Mouse (Mus musculus) MEL (cell line): ENCODE data around the gene Cxcl2. TPM values are rescaled to one million over a fixed set of nuclear protein-coding genes. Genes with fewer than 3 reads are reported as not detected.

ENCODE experiments used
- DNase-seq: peaks from one replicate; pipeline ENCODE4 v3.0.0; 2011; ENCODE audit warnings: low read depth, low spot score
- H3K27ac ChIP-seq: 2 replicates; pipeline ENCODE4 v1.5.1; 2012; ENCODE audit warnings: low read depth, mild to moderate bottlenecking, control low read depth, low read length, moderate library complexity; ENCODE audit not compliant: control insufficient read depth
- H3K27me3 ChIP-seq, 2 experiments: fragments of 150-350 bp in 1 of 2; sonication (generic) in 1 of 2; 2 replicates each; pipeline ENCODE4 v1.6.1; 2012; ENCODE audit warnings: low read length in 2 of 2, mild to moderate bottlenecking in 2 of 2, improper control_type of control experiment in 1 of 2, moderate library complexity in 1 of 2; ENCODE audit not compliant: insufficient read depth in 2 of 2, control insufficient read depth in 1 of 2
- H3K36me3 ChIP-seq, 2 experiments: 2 replicates each; pipeline ENCODE4 v1.6.1; 2012 to 2014; ENCODE audit warnings: low read length in 2 of 2, improper control_type of control experiment in 1 of 2, inconsistent platforms in 1 of 2, mild to moderate bottlenecking in 1 of 2; ENCODE audit not compliant: insufficient read depth in 2 of 2, control insufficient read depth in 1 of 2
- H3K4me1 ChIP-seq, 2 experiments: fragments of 150-350 bp in 1 of 2; sonication (generic) in 1 of 2; 2 replicates each; pipeline ENCODE4 v1.6.1; 2012; ENCODE audit warnings: low read length in 2 of 2, improper control_type of control experiment in 1 of 2, mild to moderate bottlenecking in 1 of 2; ENCODE audit not compliant: insufficient read depth in 2 of 2, control insufficient read depth in 1 of 2
- H3K4me3 ChIP-seq, 2 experiments: fragments of 150-350 bp in 1 of 2; sonication (generic) in 1 of 2; 2 replicates each; pipeline ENCODE4 v1.5.1; 2012; ENCODE audit warnings: low read depth in 2 of 2, low read length in 2 of 2, mild to moderate bottlenecking in 2 of 2, moderate library complexity in 2 of 2, control low read depth in 1 of 2, improper control_type of control experiment in 1 of 2; ENCODE audit not compliant: control insufficient read depth in 1 of 2, insufficient read depth in 1 of 2
- H3K79me2 ChIP-seq: 2 replicates; pipeline ENCODE4 v1.6.1; 2012; ENCODE audit warnings: mild to moderate bottlenecking, low read length, moderate library complexity; ENCODE audit not compliant: control insufficient read depth, poor library complexity, insufficient read depth
- H3K9ac ChIP-seq: 2 replicates; pipeline ENCODE4 v1.6.1; 2012; ENCODE audit warnings: low read depth, mild to moderate bottlenecking, control low read depth, low read length, moderate library complexity; ENCODE audit not compliant: control insufficient read depth, poor library complexity, severe bottlenecking
- H3K9me3 ChIP-seq: fragments of 150-350 bp; sonication (generic); replicated peaks from 2 replicates; pipeline ENCODE4 v1.6.1; 2012; ENCODE audit warnings: mild to moderate bottlenecking, low read length, improper control_type of control experiment, moderate library complexity; ENCODE audit not compliant: insufficient read depth
- BHLHE40 ChIP-seq: IDR thresholded peaks from 2 replicates; pipeline ENCODE4 v1.6.1; 2012; ENCODE audit warnings: low read depth, mild to moderate bottlenecking, inconsistent platforms, low read length, improper control_type of control experiment, borderline replicate concordance
- EP300 ChIP-seq, 2 experiments: IDR thresholded peaks; 2 replicates each; pipeline ENCODE4 v1.6.1; 2011; ENCODE audit warnings: improper control_type of control experiment in 2 of 2, low read length in 2 of 2, low read depth in 1 of 2, mild to moderate bottlenecking in 1 of 2
- ETS1 ChIP-seq: IDR thresholded peaks from 2 replicates; pipeline ENCODE4 v1.6.1; 2012; ENCODE audit warnings: low read depth, mild to moderate bottlenecking, inconsistent platforms, low read length, improper control_type of control experiment, moderate library complexity
- GATA1 ChIP-seq: IDR thresholded peaks from 2 replicates; pipeline ENCODE4 v1.6.1; 2011; ENCODE audit warnings: low read depth, low read length, improper control_type of control experiment
- HCFC1 ChIP-seq: IDR thresholded peaks from 2 replicates; pipeline ENCODE4 v1.6.1; 2012; ENCODE audit warnings: low read depth, mild to moderate bottlenecking, inconsistent platforms, low read length, improper control_type of control experiment, moderate library complexity
- JUND ChIP-seq: IDR thresholded peaks from 2 replicates; pipeline ENCODE4 v1.6.1; 2011; ENCODE audit warnings: low read depth, mild to moderate bottlenecking, improper control_type of control experiment, low read length
- KAT2A ChIP-seq: conservative IDR thresholded peaks from 2 replicates; pipeline ENCODE4 v1.6.1; 2012; ENCODE audit warnings: low read depth, low read length, improper control_type of control experiment, inconsistent platforms
- MAFK ChIP-seq: IDR thresholded peaks from 2 replicates; pipeline ENCODE4 v1.6.1; 2011; ENCODE audit warnings: low read depth, mild to moderate bottlenecking, low read length, improper control_type of control experiment, borderline replicate concordance
- MAX ChIP-seq: IDR thresholded peaks from 2 replicates; pipeline ENCODE4 v1.6.1; 2011; ENCODE audit warnings: low read length, improper control_type of control experiment
- MAZ ChIP-seq: IDR thresholded peaks from 2 replicates; pipeline ENCODE4 v1.6.1; 2012; ENCODE audit warnings: low read depth, mild to moderate bottlenecking, inconsistent platforms, low read length, improper control_type of control experiment
- MXI1 ChIP-seq: IDR thresholded peaks from 2 replicates; pipeline ENCODE4 v1.6.1; 2011; ENCODE audit warnings: mild to moderate bottlenecking, low read depth, low read length, improper control_type of control experiment
- MYB ChIP-seq: IDR thresholded peaks from 2 replicates; pipeline ENCODE4 v1.6.1; 2011; ENCODE audit warnings: mild to moderate bottlenecking, low read depth, low read length, improper control_type of control experiment
- NELFE ChIP-seq: IDR thresholded peaks from 2 replicates; pipeline ENCODE4 v1.6.1; 2011; ENCODE audit warnings: low read depth, low read length, improper control_type of control experiment
- POLR2AphosphoS2 ChIP-seq: IDR thresholded peaks from 2 replicates; pipeline ENCODE4 v1.6.1; 2011; ENCODE audit warnings: low read length, improper control_type of control experiment
- POLR2AphosphoS5 ChIP-seq: IDR thresholded peaks from 2 replicates; pipeline ENCODE4 v1.6.1; 2012; ENCODE audit warnings: low read depth, borderline replicate concordance, mild to moderate bottlenecking, inconsistent platforms, low read length, moderate library complexity, mixed read lengths
- RAD21 ChIP-seq: IDR thresholded peaks from 2 replicates; pipeline ENCODE4 v1.6.1; 2011; ENCODE audit warnings: mild to moderate bottlenecking, low read depth, low read length, improper control_type of control experiment
- RCOR1 ChIP-seq: IDR thresholded peaks from 2 replicates; pipeline ENCODE4 v1.6.1; 2012; ENCODE audit warnings: low read depth, mild to moderate bottlenecking, inconsistent platforms, low read length, improper control_type of control experiment
- TAL1 ChIP-seq: IDR thresholded peaks from 2 replicates; pipeline ENCODE4 v1.6.1; 2012; ENCODE audit warnings: mild to moderate bottlenecking, inconsistent platforms, low read length, moderate library complexity, mixed read lengths
- TBP ChIP-seq: IDR thresholded peaks from 2 replicates; pipeline ENCODE4 v1.8.0; 2011; ENCODE audit warnings: low read depth, low read length, improper control_type of control experiment
- TCF12 ChIP-seq: IDR thresholded peaks from 2 replicates; pipeline ENCODE4 v1.6.1; 2014; ENCODE audit warnings: low read depth, mild to moderate bottlenecking, inconsistent platforms, low read length, improper control_type of control experiment, moderate library complexity
- UBTF ChIP-seq: IDR thresholded peaks from 2 replicates; pipeline ENCODE4 v1.6.1; 2012; ENCODE audit warnings: low read depth, mild to moderate bottlenecking, inconsistent platforms, low read length, improper control_type of control experiment, moderate library complexity, borderline replicate concordance; ENCODE audit not compliant: insufficient read depth
- USF1 ChIP-seq: IDR thresholded peaks from 2 replicates; pipeline ENCODE4 v1.6.1; 2014; ENCODE audit warnings: low read depth, mild to moderate bottlenecking, inconsistent platforms, low read length, improper control_type of control experiment, moderate library complexity
- USF2 ChIP-seq, 2 experiments: IDR thresholded peaks; 2 replicates each; pipeline ENCODE4 v1.6.1; 2011 to 2012; ENCODE audit warnings: improper control_type of control experiment in 2 of 2, low read length in 2 of 2, borderline replicate concordance in 1 of 2, inconsistent platforms in 1 of 2, low read depth in 1 of 2, mild to moderate bottlenecking in 1 of 2; ENCODE audit not compliant: insufficient read depth in 1 of 2
- ZC3H11A ChIP-seq: IDR thresholded peaks from 2 replicates; pipeline ENCODE4 v1.6.1; 2012; ENCODE audit warnings: low read depth, mild to moderate bottlenecking, inconsistent platforms, low read length, improper control_type of control experiment
- ZKSCAN1 ChIP-seq: IDR thresholded peaks from 2 replicates; pipeline ENCODE4 v1.6.1; 2012; ENCODE audit warnings: low read depth, mild to moderate bottlenecking, inconsistent platforms, low read length, improper control_type of control experiment, moderate library complexity
- polyA plus RNA-seq, 2 experiments: library from polyadenylated mRNA; stranded (reverse) in 1 of 2; unstranded in 1 of 2; fragments of >175 nt in 1 of 2; fragments of >200 nt in 1 of 2; gene quantifications; 2 replicates each; pipeline versions ENCODE4 v1.2.1 to v1.2.4; 2012; ENCODE audit warnings: low replicate concordance in 2 of 2, low read depth in 1 of 2; ENCODE audit not compliant: insufficient read length in 2 of 2, insufficient read depth in 1 of 2, missing spikeins in 1 of 2
- total RNA-seq: library from RNA; depleted of rRNA; stranded (reverse); fragments of 300-350 nt; gene quantifications from 2 replicates; pipeline ENCODE4 v1.2.3, GENCODE M21; 2012

Cxcl2 gene
- total and polyA plus RNA-seq, 3 experiments, result not detected

- Histone ChIP-seq H3K9ac (no peak overlapping the region), H3K9me3 (no peaks in the 10 kb centered on the region), H3K79me2 (no peaks in the 10 kb centered on the region), H3K36me3 (no peaks in the 10 kb centered on the region), H3K4me3 (no peak overlapping the region), H3K27me3 (no peaks in the 10 kb centered on the region), H3K4me1 (no peaks in the 10 kb centered on the region), H3K27ac (no peak overlapping the region)
- TF ChIP-seq USF1, result no peak
- no peak for TF ChIP-seq KAT2A
- no peak for DNase-seq
These were observed 46.2 kb upstream of the Cxcl2 start for GRCm38 (mm10) chr5:90857463-90857862.

DNA sequence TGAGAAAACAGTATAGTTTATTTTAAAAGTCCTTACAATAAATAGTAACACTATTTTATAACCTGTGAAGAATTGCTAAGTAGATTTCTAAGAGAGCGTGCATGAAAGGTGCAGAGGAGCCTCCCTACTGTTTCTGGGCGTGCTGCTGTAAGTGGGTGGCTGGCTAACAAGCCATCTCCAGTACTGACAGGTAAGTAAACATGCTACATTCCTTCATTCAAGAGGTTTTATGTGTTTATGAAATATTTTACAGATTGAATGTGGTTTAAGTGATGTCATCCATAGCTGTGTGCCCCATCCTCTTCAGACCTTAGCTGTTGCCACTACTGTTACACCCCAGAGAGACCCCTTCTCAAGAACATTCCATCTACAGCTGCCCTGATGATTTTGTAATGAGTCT is 45.2 kb upstream of the Cxcl2 start:
- no peaks in the 10 kb centered on the region for H3K36me3 ChIP-seq
- no peaks in the 10 kb centered on the region for H3K9me3 ChIP-seq
- no peaks in the 10 kb centered on the region for H3K27me3 ChIP-seq
- H3K4me3 ChIP-seq, result no peak overlapping the region
- H3K79me2 ChIP-seq, result no peaks in the 10 kb centered on the region
- no peak overlapping the region for H3K27ac ChIP-seq
- TF ChIP-seq MAFK, result no peak
- TF ChIP-seq ZKSCAN1, result no peak
- no peak for TF ChIP-seq ETS1
- TF ChIP-seq TCF12, result no peak
- TF ChIP-seq MAZ, result no peak
- TF ChIP-seq USF2 (IDR thresholded peaks at IDR 0.05; ENCODE audit: borderline replicate concordance in 1 of 2, insufficient read depth in 1 of 2, low read depth in 1 of 2, low read length in 2 of 2), result no peak
- no peak for TF ChIP-seq POLR2AphosphoS2
- no peak for TF ChIP-seq USF1
- no peak for TF ChIP-seq NELFE
- no peak for TF ChIP-seq MAX
- TF ChIP-seq BHLHE40, result no peak
- TF ChIP-seq ZC3H11A, result no peak
- TF ChIP-seq EP300 (IDR thresholded peaks at IDR 0.05; ENCODE audit: low read depth in 1 of 2, low read length in 2 of 2), result no peak
- TF ChIP-seq TAL1, result no peak
- no peaks in the 10 kb centered on the region for H3K4me1 ChIP-seq
- no peak overlapping the region for H3K9ac ChIP-seq
- no peak for DNase-seq

DNA sequence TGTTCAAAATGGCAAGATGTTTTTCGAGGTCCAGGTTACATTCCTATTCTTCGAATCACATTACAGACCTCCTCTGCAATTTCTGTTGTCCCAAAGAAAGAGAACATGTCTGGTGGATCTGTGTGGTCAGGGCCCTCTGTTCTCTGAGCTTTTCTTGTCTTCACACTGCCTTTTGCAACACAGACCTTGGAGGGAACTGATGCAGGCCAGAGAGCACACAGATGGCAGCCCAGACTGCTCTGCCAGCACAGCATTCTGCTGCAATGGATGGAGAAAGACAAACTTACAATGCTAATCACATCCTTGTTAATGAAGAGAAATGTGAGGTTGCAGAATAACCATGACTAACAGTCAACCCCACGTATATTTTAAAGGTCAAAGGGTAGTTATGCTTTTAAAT is 44.6 kb upstream of the Cxcl2 start:
- H3K9ac ChIP-seq, result no peak overlapping the region
- H3K27me3 ChIP-seq, result no peaks in the 10 kb centered on the region
- H3K36me3 ChIP-seq, result no peaks in the 10 kb centered on the region
- DNase-seq, result no peak
- H3K4me3 ChIP-seq, result no peak overlapping the region
- no peaks in the 10 kb centered on the region for H3K4me1 ChIP-seq
- H3K9me3 ChIP-seq, result no peaks in the 10 kb centered on the region
- H3K79me2 ChIP-seq, result no peaks in the 10 kb centered on the region
- TF ChIP-seq MYB (no peak), RAD21 (no peak), MXI1 (no peak), POLR2AphosphoS2 (no peak), ZC3H11A (no peak), NELFE (no peak), MAZ (no peak), BHLHE40 (no peak), RCOR1 (no peak), GATA1 (no peak), POLR2AphosphoS5 (no peak), JUND (no peak), HCFC1 (no peak), TBP (no peak), UBTF (no peak), KAT2A (no peak)
- H3K27ac ChIP-seq, result no peak overlapping the region
